Mouse (Mus musculus) kidney, adult 2 months (tissue): ENCODE data around the gene Pde4d.

Experiments used
- CTCF ChIP-seq: fragments of 200-500 bp; conservative IDR thresholded peaks from 2 replicates; pipeline ENCODE4 v1.5.1; 2011; ENCODE audit warnings: low read depth, mild to moderate bottlenecking, control low read depth, low read length, moderate library complexity, mixed read lengths; ENCODE audit not compliant: insufficient read depth, insufficient read length
- POLR2A ChIP-seq: fragments of 200-500 bp; IDR thresholded peaks from one replicate; pipeline ENCODE4 v1.6.1; 2011; ENCODE audit warnings: low read depth, low read length, control low read depth

DNA sequence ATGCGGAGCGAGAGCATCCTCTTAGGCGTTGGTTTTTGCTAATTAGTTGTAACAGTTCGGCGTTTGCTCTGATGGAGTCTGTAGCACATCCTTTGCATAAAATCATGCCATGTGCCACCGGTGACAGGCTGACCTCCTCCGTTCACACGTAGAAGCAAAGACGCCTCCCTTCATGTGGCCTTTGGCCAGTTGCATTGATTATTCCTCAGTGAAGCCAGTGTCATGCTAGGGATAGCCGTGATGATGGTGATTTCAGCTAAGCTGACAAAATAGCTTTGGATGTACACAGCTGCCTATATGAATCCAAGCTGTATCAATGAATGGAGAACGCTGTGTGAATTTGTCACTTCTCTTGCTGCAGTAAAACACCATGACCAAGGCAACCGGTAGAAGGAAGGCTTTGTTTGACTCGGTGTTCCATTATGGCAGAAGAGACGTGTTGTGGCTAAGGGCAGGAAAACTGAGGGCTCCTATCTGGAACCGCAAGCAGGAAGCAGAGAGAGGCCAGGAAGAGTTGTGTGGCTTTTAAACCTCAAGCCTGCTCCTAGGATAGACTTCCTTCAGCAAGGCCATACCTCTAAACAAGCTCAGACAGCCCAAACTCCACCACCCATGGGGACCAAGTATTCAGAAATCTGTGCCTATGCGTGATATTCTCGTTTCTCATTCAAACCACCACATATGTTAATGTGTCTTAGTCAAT, 1471.7 kb downstream of the Pde4d start:
- TF ChIP-seq CTCF (no peak), POLR2A (no peak)
